Mouse (Mus musculus) small intestine, adult 2 months (tissue): ENCODE data around the gene Tradd. TPM values are rescaled to one million over a fixed set of nuclear protein-coding genes. Genes with fewer than 3 reads are reported as not detected.
"Not testable (repeated sequence)": the region's sequence is repeated elsewhere in the genome, so short reads cannot be mapped to it uniquely, and the experiment has no call there.

Experiments
- H3K27ac ChIP-seq: fragments of 200-500 bp; 2 replicates; pipeline ENCODE4 v1.5.1; 2012; ENCODE audit warnings: low read depth, low read length, control low read depth, inconsistent platforms; ENCODE audit not compliant: insufficient read depth
- H3K27me3 ChIP-seq: fragments of 200-500 bp; 2 replicates; pipeline ENCODE4 v1.6.1; 2012; ENCODE audit warnings: mild to moderate bottlenecking, moderate library complexity, low read length, inconsistent platforms; ENCODE audit not compliant: control insufficient read depth, insufficient read depth
- H3K36me3 ChIP-seq: fragments of 200-500 bp; 2 replicates; pipeline ENCODE4 v1.6.1; 2012; ENCODE audit warnings: mild to moderate bottlenecking, low read length, control low read depth, inconsistent platforms; ENCODE audit not compliant: control insufficient read depth, insufficient read depth
- H3K4me1 ChIP-seq: fragments of 200-500 bp; 2 replicates; pipeline ENCODE4 v1.6.1; 2012; ENCODE audit warnings: low read length, inconsistent platforms, mixed read lengths; ENCODE audit not compliant: control insufficient read depth, insufficient read depth, insufficient read length
- H3K4me3 ChIP-seq: fragments of 200-500 bp; 2 replicates; pipeline ENCODE4 v1.5.1; 2012; ENCODE audit warnings: low read depth, mild to moderate bottlenecking, control low read depth, inconsistent platforms, low read length, moderate library complexity
- CTCF ChIP-seq: fragments of 200-500 bp; IDR thresholded peaks from 2 replicates; pipeline ENCODE4 v1.5.1; 2012; ENCODE audit warnings: low read depth, mild to moderate bottlenecking, control low read depth, inconsistent platforms, low read length, moderate library complexity, mixed read lengths; ENCODE audit not compliant: insufficient replicate concordance, insufficient read length; ENCODE audit errors: extremely low read depth
- POLR2A ChIP-seq: fragments of 200-500 bp; IDR thresholded peaks from 2 replicates; pipeline ENCODE4 v1.6.1; 2012; ENCODE audit warnings: low read depth, mild to moderate bottlenecking, control low read depth, inconsistent platforms, low read length, moderate library complexity
- WGBS: fragments of 180-500 bp; shearing (Covaris S2); methylation state at CpG from one replicate; pipeline ENCODE4 v1.1.7; 2018; 5-methylcytosine and 5-hydroxymethylcytosine counted together
- polyA plus RNA-seq: library from polyadenylated mRNA; depleted of rRNA; stranded (reverse); fragments of >200 nt; gene quantifications from 2 replicates; pipeline ENCODE4 v1.2.3, GENCODE M21; 2012

Tradd gene
- polyA plus RNA-seq, 1 experiment: 112 TPM

GRCm38 (mm10) chr8:105252680-105253537 is 11.5 kb downstream of the Tradd start:
- peaks cover 11% of the 10 kb centered on the region for H3K4me1 ChIP-seq
- no peak for TF ChIP-seq POLR2A
- TF ChIP-seq CTCF: no peak
- no peak overlapping the region for H3K27ac ChIP-seq
- no peaks in the 10 kb centered on the region for H3K27me3 ChIP-seq
- 72% methylated on average over 10 of the region's 10 CpGs for WGBS
- no peak overlapping the region for H3K4me3 ChIP-seq
- peaks cover 32% of the 10 kb centered on the region for H3K36me3 ChIP-seq

GRCm38 (mm10) chr8:105251954-105252353 is 12.5 kb downstream of the Tradd start:
- peaks cover 11% of the 10 kb centered on the region for H3K4me1 ChIP-seq
- no peaks in the 10 kb centered on the region for H3K27me3 ChIP-seq
- no peak overlapping the region for H3K4me3 ChIP-seq
- peaks cover 39% of the 10 kb centered on the region for H3K36me3 ChIP-seq
- TF ChIP-seq CTCF (no peak), POLR2A (no peak)
- no peak overlapping the region for H3K27ac ChIP-seq
- 92% methylated on average over 6 of the region's 6 CpGs for WGBS

- Histone ChIP-seq H3K27ac (no peak overlapping the region), H3K27me3 (no peaks in the 10 kb centered on the region), H3K4me1 (no peaks in the 10 kb centered on the region), H3K36me3 (peaks cover 43% of the 10 kb centered on the region), H3K4me3 (no peak overlapping the region)
- TF ChIP-seq CTCF (no peak), POLR2A (no peak)
- 95% methylated on average over 7 of the region's 7 CpGs for WGBS
Measured at GRCm38 (mm10) chr8:105241016-105241415, 23.4 kb downstream of the Tradd start.

- Histone ChIP-seq H3K4me1 (no peaks in the 10 kb centered on the region), H3K27me3 (no peaks in the 10 kb centered on the region), H3K4me3 (no peak overlapping the region), H3K36me3 (peaks cover 50% of the 10 kb centered on the region), H3K27ac (no peak overlapping the region)
- no peak for TF ChIP-seq CTCF
- no peak for TF ChIP-seq POLR2A
- 86% methylated on average over 14 of the region's 14 CpGs for WGBS
Measured at GRCm38 (mm10) chr8:105237442-105238142, 26.8 kb downstream of the Tradd start.

- WGBS: 38% methylated on average over 1 of the region's 1 CpGs
- H3K36me3 ChIP-seq: peaks cover 43% of the 10 kb centered on the region
- TF ChIP-seq CTCF: no peak
- no peak for TF ChIP-seq POLR2A
- no peak overlapping the region for H3K27ac ChIP-seq
- no peaks in the 10 kb centered on the region for H3K27me3 ChIP-seq
- H3K4me3 ChIP-seq: no peak overlapping the region
- H3K4me1 ChIP-seq: no peaks in the 10 kb centered on the region
Measured at GRCm38 (mm10) chr8:105235206-105235605, 29.2 kb downstream of the Tradd start.

GRCm38 (mm10) chr8:105233126-105233935 is 31.1 kb downstream of the Tradd start:
- Histone ChIP-seq H3K27me3 (no peaks in the 10 kb centered on the region), H3K36me3 (peaks cover 32% of the 10 kb centered on the region), H3K4me1 (no peaks in the 10 kb centered on the region), H3K27ac (no peak overlapping the region), H3K4me3 (no peak overlapping the region)
- TF ChIP-seq POLR2A: no peak
- TF ChIP-seq CTCF: no peak
- WGBS: 30% methylated on average over 1 of the region's 1 CpGs

GRCm38 (mm10) chr8:105232321-105232693 is 32.1 kb downstream of the Tradd start:
- H3K36me3 ChIP-seq: peaks cover 28% of the 10 kb centered on the region
- WGBS: 86% methylated on average over 4 of the region's 4 CpGs
- H3K27ac ChIP-seq, H3K4me1 ChIP-seq, H3K27me3 ChIP-seq, H3K4me3 ChIP-seq: not testable (repeated sequence)
